Mouse (Mus musculus) liver, embryonic 15.5 days (tissue): ENCODE results near the gene Krt6b. TPM values are rescaled to one million over a fixed set of nuclear protein-coding genes. Genes with fewer than 3 reads are reported as not detected.
"Not testable (repeated sequence)": the region's sequence is repeated elsewhere in the genome, so short reads cannot be mapped to it uniquely, and the experiment has no call there.

Experiments used
- ATAC-seq: fragments of 200-750 bp; cut with Nextera tagmentation; 2 replicates; pipeline ENCODE4 v1.8.0; 2017; ENCODE audit warnings: moderate number of reproducible peaks, mild to moderate bottlenecking, moderate library complexity; ENCODE audit not compliant: insufficient read depth
- H3K27ac ChIP-seq: fragments of 300-500 bp; sonication (generic); replicated peaks from 2 replicates; pipeline ENCODE4 v1.5.1; 2015; ENCODE audit warnings: mild to moderate bottlenecking, inconsistent platforms
- H3K27me3 ChIP-seq: fragments of 300-500 bp; sonication (generic); 2 replicates; pipeline ENCODE4 v1.6.1; 2015; ENCODE audit warnings: mild to moderate bottlenecking, inconsistent platforms
- H3K36me3 ChIP-seq: fragments of 300-500 bp; sonication (generic); replicated peaks from 2 replicates; pipeline ENCODE4 v1.6.1; 2015; ENCODE audit warnings: moderate library complexity, mild to moderate bottlenecking, inconsistent platforms
- H3K4me1 ChIP-seq: fragments of 300-500 bp; sonication (generic); replicated peaks from 2 replicates; pipeline ENCODE4 v1.6.1; 2015; ENCODE audit warnings: inconsistent platforms
- H3K4me2 ChIP-seq: fragments of 300-500 bp; sonication (generic); 2 replicates; pipeline ENCODE4 v1.6.1; 2015; ENCODE audit warnings: moderate library complexity, mild to moderate bottlenecking, inconsistent platforms
- H3K4me3 ChIP-seq: fragments of 300-500 bp; sonication (generic); replicated peaks from 2 replicates; pipeline ENCODE4 v1.5.1; 2015; ENCODE audit warnings: mild to moderate bottlenecking, inconsistent platforms
- H3K9ac ChIP-seq: fragments of 300-500 bp; sonication (generic); 2 replicates; pipeline ENCODE4 v1.6.1; 2015; ENCODE audit warnings: moderate library complexity, mild to moderate bottlenecking, inconsistent platforms
- H3K9me3 ChIP-seq: fragments of 300-500 bp; sonication (generic); replicated peaks from 2 replicates; pipeline ENCODE4 v1.6.1; 2016; ENCODE audit warnings: inconsistent platforms
- WGBS: fragments of 180-500 bp; shearing (Covaris S2); methylation state at CpG from one replicate; pipeline ENCODE4 v1.1.7; 2015; ENCODE audit warnings: mixed read lengths; ENCODE audit not compliant: insufficient replicate concordance; 5-methylcytosine and 5-hydroxymethylcytosine counted together
- microRNA-seq: library from miRNA; unstranded; fragments of <30 nt; microRNA quantifications from one replicate; pipeline ENCODE4, GENCODE M21; 2016
- polyA plus RNA-seq: library from polyadenylated mRNA; unstranded; fragments of >200 nt; fragmentation: Nextera tagmentation; extraction: Ambion mirVana; gene quantifications from 2 replicates; pipeline ENCODE4 v1.2.1, GENCODE M21; 2015

Gene Krt6b
- polyA plus RNA-seq, 1 experiment from 2014 or later = not detected

DNA sequence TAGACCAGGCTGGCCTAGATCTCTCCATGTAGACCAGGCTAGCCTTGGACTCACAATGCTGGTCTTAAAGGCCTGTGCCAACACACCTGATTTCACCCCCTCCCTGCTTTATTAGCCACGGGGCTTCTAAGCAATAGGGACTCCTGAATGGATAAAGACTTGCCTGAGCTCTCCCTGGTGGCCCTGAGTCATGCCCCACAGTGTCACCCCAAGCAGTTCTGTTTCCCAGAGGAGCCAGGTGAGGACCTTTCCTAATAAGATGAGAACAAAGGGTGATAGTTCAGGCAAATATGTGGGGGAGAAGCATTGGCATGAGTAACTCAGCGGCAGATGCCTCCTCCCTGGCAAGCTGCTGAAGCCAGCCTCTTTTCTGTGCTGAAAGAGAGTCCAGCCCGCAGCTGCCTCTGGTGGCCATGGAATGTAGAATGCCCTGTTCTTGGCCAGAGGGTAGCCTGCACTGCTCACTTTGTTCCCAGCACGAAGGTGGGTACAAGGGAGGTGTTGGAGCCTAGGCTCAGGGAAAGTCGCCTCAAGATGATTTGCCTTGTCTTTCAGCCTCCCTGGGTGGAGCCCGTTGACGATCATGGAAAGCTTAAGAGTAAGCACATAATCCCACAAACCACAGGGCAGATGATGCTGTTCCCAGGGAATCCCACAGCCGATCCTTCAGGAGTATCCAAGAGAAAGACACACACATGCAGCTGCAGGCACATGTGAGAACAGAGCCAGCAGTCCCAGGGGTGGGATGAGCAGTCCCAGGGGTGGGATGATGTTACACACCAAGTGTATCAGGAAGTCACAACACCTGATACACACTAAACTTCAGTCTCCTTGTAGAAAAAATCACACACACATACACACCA is 17.5 kb upstream of the Krt6b start:
- H3K27me3 ChIP-seq = 0 out of 2 replicates have a peak, but pooled peaks cover 3% of the 10 kb centered on the region
- H3K4me2 ChIP-seq = no peak overlapping the region
- ATAC-seq = no peak
- no peak overlapping the region for H3K27ac ChIP-seq
- H3K4me1 ChIP-seq = no peaks in the 10 kb centered on the region
- no peak overlapping the region for H3K4me3 ChIP-seq
- H3K36me3 ChIP-seq = no peaks in the 10 kb centered on the region
- no peak overlapping the region for H3K9ac ChIP-seq
- H3K9me3 ChIP-seq = no peaks in the 10 kb centered on the region
- WGBS = 49% methylated on average over 8 of the region's 8 CpGs

DNA sequence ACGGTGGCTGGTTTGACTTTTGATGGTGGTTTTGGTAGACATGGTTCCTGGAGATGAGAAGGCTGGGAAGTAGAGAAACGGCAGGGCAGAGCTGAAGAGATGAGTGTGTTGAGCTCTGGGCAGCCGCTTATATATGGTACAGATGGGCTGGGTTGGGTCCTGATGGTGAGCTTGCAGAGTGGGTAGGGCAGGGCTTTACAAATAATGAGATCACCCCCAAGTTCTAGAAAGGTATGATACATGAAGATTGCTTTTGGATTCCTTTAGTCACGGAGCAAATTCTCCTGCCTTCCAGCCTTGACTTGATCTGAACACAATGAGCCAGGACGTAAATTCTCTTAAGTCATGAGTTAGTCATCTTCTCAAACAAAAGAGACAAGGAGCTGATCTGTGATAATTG is 14.1 kb upstream of the Krt6b start, which contains the start of gene Krt6a:
Gene Krt6a (minus strand): TSS at position 101 of the 400 bp plus-strand sequence.
- H3K4me3 ChIP-seq = no peak within 1 kb of the TSS
- no peaks in the 10 kb centered on the region for H3K9me3 ChIP-seq
- 0 out of 2 replicates have a peak, but pooled peaks cover 3% of the 10 kb centered on the region for H3K27me3 ChIP-seq
- H3K27ac ChIP-seq = no peak within 1 kb of the TSS
- ATAC-seq = no peak
- no peaks in the 10 kb centered on the region for H3K4me1 ChIP-seq
- H3K4me2 ChIP-seq = no peak within 1 kb of the TSS
- 59% methylated on average over 5 of the region's 5 CpGs for WGBS
- H3K9ac ChIP-seq = no peak within 1 kb of the TSS
- H3K36me3 ChIP-seq = no peaks in the 10 kb centered on the region

GRCm38 (mm10) chr15:101690460-101690859 is 10.4 kb upstream of the Krt6b start:
- H3K27me3 ChIP-seq, H3K4me2 ChIP-seq, H3K4me1 ChIP-seq, H3K27ac ChIP-seq, H3K9ac ChIP-seq, H3K36me3 ChIP-seq, ATAC-seq, H3K4me3 ChIP-seq, H3K9me3 ChIP-seq: not testable (repeated sequence)
- 66% methylated on average over 5 of the region's 5 CpGs for WGBS

DNA sequence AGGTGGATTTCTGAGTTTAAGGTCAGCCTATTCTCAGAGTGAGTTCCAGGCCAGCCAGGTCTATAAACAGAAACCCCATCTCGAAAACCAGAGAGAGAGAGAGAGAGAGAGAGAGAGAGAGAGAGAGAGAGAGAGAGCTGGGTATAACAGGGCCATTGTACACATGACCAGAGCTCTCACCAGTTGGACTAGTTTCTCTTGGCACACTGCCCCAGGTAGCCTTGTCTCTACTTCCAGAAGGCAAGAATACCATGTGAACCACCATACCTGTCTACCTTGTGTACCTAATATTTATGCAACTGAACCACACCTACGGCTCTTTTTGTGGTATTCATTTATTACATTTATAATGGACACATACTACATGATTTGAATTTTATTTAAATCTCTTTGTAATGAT is 8.1 kb upstream of the Krt6b start:
- Histone ChIP-seq H3K4me1 (no peaks in the 10 kb centered on the region), H3K36me3 (no peaks in the 10 kb centered on the region), H3K4me3 (no peak overlapping the region), H3K9ac (no peak overlapping the region), H3K4me2 (no peak overlapping the region), H3K9me3 (no peaks in the 10 kb centered on the region), H3K27ac (no peak overlapping the region), H3K27me3 (no peaks in the 10 kb centered on the region)
- 42% methylated on average over 2 of the region's 2 CpGs for WGBS
- ATAC-seq = no peak

DNA sequence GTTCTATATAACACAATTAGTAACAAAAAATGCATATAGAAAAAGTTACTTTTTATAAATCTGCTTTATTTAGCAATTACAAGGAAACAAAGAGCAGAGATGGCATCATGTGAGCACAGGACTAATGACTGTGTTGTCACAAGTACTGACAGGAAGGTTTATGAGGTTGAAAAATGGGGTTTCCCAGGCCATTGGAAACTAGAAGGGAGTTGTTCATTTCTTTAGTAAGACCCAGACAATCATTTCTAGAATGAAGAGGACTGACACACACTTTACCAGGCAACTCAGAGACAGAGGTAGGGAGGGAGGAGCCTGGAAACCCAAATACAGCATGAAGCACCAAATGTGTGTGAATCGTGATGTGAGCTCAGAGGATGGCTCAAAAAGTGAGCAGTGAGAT is 4.1 kb downstream of the Krt6b start:
- H3K9me3 ChIP-seq = no peaks in the 10 kb centered on the region
- no peak overlapping the region for H3K27ac ChIP-seq
- H3K4me1 ChIP-seq = no peaks in the 10 kb centered on the region
- WGBS = 63% methylated on average over 1 of the region's 1 CpGs
- no peak overlapping the region for H3K4me3 ChIP-seq
- no peaks in the 10 kb centered on the region for H3K36me3 ChIP-seq
- no peak for ATAC-seq
- H3K4me2 ChIP-seq = no peak overlapping the region
- H3K9ac ChIP-seq = no peak overlapping the region
- no peaks in the 10 kb centered on the region for H3K27me3 ChIP-seq

- Histone ChIP-seq H3K27me3 (no peaks in the 10 kb centered on the region), H3K27ac (no peak overlapping the region), H3K9me3 (no peaks in the 10 kb centered on the region), H3K4me1 (no peaks in the 10 kb centered on the region), H3K4me3 (no peak overlapping the region), H3K9ac (no peak overlapping the region), H3K4me2 (no peak overlapping the region), H3K36me3 (no peaks in the 10 kb centered on the region)
- no peak for ATAC-seq
- 66% methylated on average over 5 of the region's 5 CpGs for WGBS
These were observed 27.3 kb downstream of the Krt6b start for GRCm38 (mm10) chr15:101652736-101653265.

GRCm38 (mm10) chr15:101647280-101647679 is 32.8 kb downstream of the Krt6b start, which contains the start of gene Gm5478:
TSS of gene Gm5478 (minus strand) at chr15:101647380.
- no peaks in the 10 kb centered on the region for H3K9me3 ChIP-seq
- H3K4me2 ChIP-seq = no peak within 1 kb of the TSS
- H3K4me1 ChIP-seq = no peaks in the 10 kb centered on the region
- no peak for ATAC-seq
- H3K27ac ChIP-seq = no peak within 1 kb of the TSS
- H3K27me3 ChIP-seq = no peaks in the 10 kb centered on the region
- no peaks in the 10 kb centered on the region for H3K36me3 ChIP-seq
- H3K9ac ChIP-seq = no peak within 1 kb of the TSS
- H3K4me3 ChIP-seq = no peak within 1 kb of the TSS
- WGBS = 40% methylated on average over 3 of the region's 3 CpGs

GRCm38 (mm10) chr15:101627884-101628283 is 52.2 kb downstream of the Krt6b start, which contains the start of gene Gm5414:
TSS of gene Gm5414 (minus strand) at chr15:101628188.
- no peaks in the 10 kb centered on the region for H3K36me3 ChIP-seq
- WGBS = 38% methylated on average over 2 of the region's 2 CpGs
- H3K9me3 ChIP-seq = no peaks in the 10 kb centered on the region
- H3K9ac ChIP-seq = no peak within 1 kb of the TSS
- H3K4me1 ChIP-seq = no peaks in the 10 kb centered on the region
- no peaks in the 10 kb centered on the region for H3K27me3 ChIP-seq
- H3K4me3 ChIP-seq = no peak within 1 kb of the TSS
- H3K27ac ChIP-seq = no peak within 1 kb of the TSS
- ATAC-seq = no peak
- no peak within 1 kb of the TSS for H3K4me2 ChIP-seq

Small RNA genes within 50 kb of the gene (microRNA-seq; reads per million reads assigned to microRNA genes)
- not detected for gene Gm44323
- gene Gm44342 = not detected
- not detected for gene Gm44383
- gene Gm44479 = not detected

Other genes with a start within 250 kb of the Krt6b start
- gene Krt87, start 241.5 kb downstream of the Krt6b start, polyA plus RNA-seq = not detected in 2 replicates
- gene Krt88, start 232.5 kb downstream of the Krt6b start, polyA plus RNA-seq = not detected in 2 replicates
- not detected in 2 replicates for gene Krt81, start 216.5 kb downstream of the Krt6b start, polyA plus RNA-seq
- gene Krt86, start 206.8 kb downstream of the Krt6b start, polyA plus RNA-seq = not detected in 2 replicates
- gene Krt83, start 188.8 kb downstream of the Krt6b start, polyA plus RNA-seq = 0.32 and 0.51 TPM in 2 replicates
- not detected in 2 replicates for gene Gm49425, start 163.0 kb downstream of the Krt6b start, polyA plus RNA-seq
- gene Krt84, start 147.5 kb downstream of the Krt6b start, polyA plus RNA-seq = 0.05 TPM in 1 of 2 replicates, not detected in the other
- gene Krt82, start 129.6 kb downstream of the Krt6b start, polyA plus RNA-seq = not detected in 2 replicates
- gene Krt90, start 117.3 kb downstream of the Krt6b start, polyA plus RNA-seq = not detected in 2 replicates
- gene Krt75, start 106.4 kb downstream of the Krt6b start, polyA plus RNA-seq = not detected in 2 replicates
- gene Gm5414, start 52.1 kb downstream of the Krt6b start, polyA plus RNA-seq = not detected in 2 replicates
- not detected in 2 replicates for gene Gm5478, start 32.9 kb downstream of the Krt6b start, polyA plus RNA-seq
- gene Krt6a, start 14.0 kb upstream of the Krt6b start, polyA plus RNA-seq = 0.05 and 0.17 TPM in 2 replicates
- gene Krt5, start 32.6 kb upstream of the Krt6b start, polyA plus RNA-seq = 0.14 and 0.53 TPM in 2 replicates
- gene Krt71, start 62.8 kb upstream of the Krt6b start, polyA plus RNA-seq = not detected in 2 replicates
- gene Krt72, start 106.2 kb upstream of the Krt6b start, polyA plus RNA-seq = not detected in 2 replicates
- gene Krt73, start 122.1 kb upstream of the Krt6b start, polyA plus RNA-seq = not detected in 2 replicates
- not detected in 2 replicates for gene Krt2, start 137.9 kb upstream of the Krt6b start, polyA plus RNA-seq
- 0.08 and 0.70 TPM in 2 replicates for gene Krt1, start 170.5 kb upstream of the Krt6b start, polyA plus RNA-seq
- gene Krt77, start 189.4 kb upstream of the Krt6b start, polyA plus RNA-seq = 0.22 TPM in 1 of 2 replicates, not detected in the other
- not detected in 2 replicates for gene Krt76, start 212.6 kb upstream of the Krt6b start, polyA plus RNA-seq
- gene Krt4, start 244.4 kb upstream of the Krt6b start, polyA plus RNA-seq = 0.22 and 0.29 TPM in 2 replicates